Mouse (Mus musculus) G1E (cell line): ENCODE measurements around the gene Kalrn. TPM values are rescaled to one million over a fixed set of nuclear protein-coding genes. Genes with fewer than 3 reads are reported as not detected.

Experiments
- ATAC-seq: 2 replicates; pipeline ENCODE4 v1.8.0; 2016; ENCODE audit warnings: mild to moderate bottlenecking; ENCODE audit not compliant: insufficient number of reproducible peaks, poor library complexity, low FRiP score, severe bottlenecking; ENCODE audit errors: extremely low read depth
- DNase-seq: peaks from one replicate; pipeline ENCODE4 v3.0.0; 2012; ENCODE audit warnings: low spot score
- H3K27me3 ChIP-seq: 2 replicates; pipeline ENCODE4 v1.6.1; 2012; ENCODE audit warnings: mild to moderate bottlenecking, low read length, inconsistent platforms; ENCODE audit not compliant: insufficient read depth
- H3K36me3 ChIP-seq: replicated peaks from 2 replicates; pipeline ENCODE3; 2012; ENCODE audit warnings: mild to moderate bottlenecking, inconsistent platforms
- H3K4me1 ChIP-seq: 2 replicates; pipeline ENCODE4 v1.6.1; 2012; ENCODE audit warnings: low read depth, low read length, inconsistent platforms, mixed read lengths; ENCODE audit not compliant: insufficient read depth
- H3K4me3 ChIP-seq: 2 replicates; pipeline ENCODE4 v1.5.1; 2012; ENCODE audit warnings: low read depth, mild to moderate bottlenecking, inconsistent platforms, low read length, moderate library complexity, mixed read lengths
- H3K9me3 ChIP-seq: replicated peaks from 2 replicates; pipeline ENCODE4 v1.6.1; 2012; ENCODE audit warnings: inconsistent platforms
- CTCF ChIP-seq: IDR thresholded peaks from 2 replicates; pipeline ENCODE4 v1.5.1; 2012; ENCODE audit warnings: low read depth, low read length, inconsistent platforms, mixed read lengths
- GATA1 ChIP-seq: IDR thresholded peaks from 2 replicates; pipeline ENCODE4 v1.6.1; 2012; ENCODE audit warnings: borderline replicate concordance, low read length, inconsistent platforms, mixed read lengths
- GATA2 ChIP-seq: IDR thresholded peaks from 2 replicates; pipeline ENCODE4 v1.6.1; 2012; ENCODE audit warnings: low read depth, low read length, inconsistent platforms, borderline replicate concordance
- POLR2AphosphoS5 ChIP-seq: IDR thresholded peaks from 2 replicates; pipeline ENCODE4 v1.6.1; 2012; ENCODE audit warnings: low read depth, low read length, inconsistent platforms; ENCODE audit not compliant: insufficient replicate concordance
- TAL1 ChIP-seq: conservative IDR thresholded peaks from 2 replicates; pipeline ENCODE4 v1.6.1; 2012; ENCODE audit warnings: low read depth, low read length, inconsistent platforms, mixed read lengths
- polyA plus RNA-seq: library from polyadenylated mRNA; stranded (reverse); fragments of >175 nt; gene quantifications from 2 replicates; pipeline ENCODE4 v1.2.3, GENCODE M21; 2012
- total RNA-seq, 2 experiments: library from RNA; stranded (forward) in 1 of 2; stranded (reverse) in 1 of 2; fragments of 200-1000 nt in 1 of 2; fragments of >200 nt in 1 of 2; fragmentation: Nextera tagmentation in 1 of 2; gene quantifications; 2 replicates each; pipeline ENCODE4 v1.2.3; 2014 to 2017

Gene Kalrn
- total and polyA plus RNA-seq, 3 experiments: 0.88 to 2.8 (median 1.8) TPM

DNA sequence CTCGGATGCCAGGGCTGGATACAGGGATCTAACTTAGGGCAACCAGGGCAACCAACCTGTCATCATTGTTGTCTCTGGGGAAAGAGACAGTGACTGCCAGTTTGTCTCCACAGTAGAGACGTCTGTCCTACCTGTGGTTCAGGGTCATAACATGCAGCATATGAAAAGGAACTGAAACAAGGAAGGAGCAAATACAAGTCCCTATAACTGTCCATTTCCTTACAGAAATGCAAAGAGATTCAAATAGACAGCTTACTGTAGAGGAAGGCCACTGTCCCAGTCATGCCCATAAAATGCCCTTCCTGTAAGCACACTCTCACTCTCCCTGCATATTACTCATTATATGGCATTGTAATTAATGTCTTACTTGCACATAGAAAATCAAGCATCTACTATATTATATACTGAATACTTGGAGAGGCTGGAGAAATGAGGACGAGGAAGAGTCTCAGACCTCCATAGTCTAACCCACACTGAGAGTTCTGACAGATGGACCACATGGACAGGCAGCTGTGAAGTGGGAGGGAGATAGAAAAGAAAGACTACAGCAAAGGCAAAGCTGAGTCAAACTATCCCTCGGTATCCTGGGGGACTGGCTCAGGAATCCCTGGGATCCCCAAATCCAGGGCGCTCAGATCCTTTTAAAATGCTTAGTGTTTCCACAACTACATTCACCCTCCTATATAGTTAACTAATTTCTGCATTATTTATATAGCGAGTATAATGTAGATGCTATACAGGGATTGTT lies 530.1 kb downstream of the Kalrn start:
- Histone ChIP-seq H3K36me3 (no peaks in the 10 kb centered on the region), H3K4me1 (peaks cover 72% of the 10 kb centered on the region), H3K9me3 (no peaks in the 10 kb centered on the region), H3K4me3 (no peak overlapping the region), H3K27me3 (peaks cover 63% of the 10 kb centered on the region)
- TF ChIP-seq CTCF (no peak), GATA2 (no peak), GATA1 (no peak), POLR2AphosphoS5 (no peak), TAL1 (no peak)
- DNase-seq (no peak), ATAC-seq (no peak)

DNA sequence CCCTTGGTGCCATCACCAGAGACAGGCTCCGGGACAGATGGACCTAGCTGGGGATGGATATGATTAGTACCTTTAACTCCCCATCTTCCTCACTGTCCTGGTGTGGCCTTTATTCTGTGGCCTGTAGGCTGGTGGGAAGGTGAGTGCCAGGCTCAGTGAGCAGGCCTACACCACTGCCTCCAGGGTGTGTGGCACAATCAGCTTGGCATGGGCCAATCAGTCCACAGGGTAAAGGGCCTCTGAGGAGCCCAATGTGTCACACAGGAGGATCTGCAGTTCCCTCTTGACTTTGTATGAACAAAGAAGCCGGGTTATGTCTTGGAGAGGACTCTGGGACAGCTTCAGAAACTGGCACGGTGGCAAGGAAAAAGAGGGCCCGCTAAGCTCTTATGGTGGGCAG lies 530.7 kb downstream of the Kalrn start:
- no peak overlapping the region; the same call in 1 of the 2 replicates for H3K4me3 ChIP-seq
- TF ChIP-seq TAL1 (no peak), GATA2 (no peak), GATA1 (no peak), POLR2AphosphoS5 (no peak), CTCF (no peak)
- DNase-seq (no peak), ATAC-seq (no peak)
- H3K9me3 ChIP-seq: no peaks in the 10 kb centered on the region
- no peaks in the 10 kb centered on the region for H3K36me3 ChIP-seq
- peaks cover 67% of the 10 kb centered on the region for H3K27me3 ChIP-seq
- H3K4me1 ChIP-seq: peaks cover 72% of the 10 kb centered on the region

DNA sequence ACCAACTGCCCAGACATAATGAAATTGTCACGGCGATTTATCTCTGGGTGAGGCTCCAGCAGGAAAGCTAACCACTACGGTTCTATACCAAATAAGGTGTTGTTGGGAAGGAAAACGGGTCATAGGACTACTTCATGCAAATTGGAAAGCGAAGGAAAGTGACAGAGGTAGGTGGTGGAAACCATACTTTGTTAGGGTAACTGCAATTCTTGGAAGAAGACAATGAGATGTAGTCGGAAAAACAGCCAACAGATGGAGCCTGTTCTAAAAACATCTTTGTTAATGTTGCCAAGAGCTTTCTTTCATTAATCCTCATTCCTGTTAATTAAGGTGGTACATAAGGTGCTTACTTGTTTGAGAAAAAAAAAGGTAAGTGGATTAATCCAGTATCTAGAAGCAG lies 533.1 kb downstream of the Kalrn start:
- no peaks in the 10 kb centered on the region for H3K9me3 ChIP-seq
- DNase-seq (no peak), ATAC-seq (no peak)
- peaks cover 72% of the 10 kb centered on the region for H3K4me1 ChIP-seq
- H3K36me3 ChIP-seq: no peaks in the 10 kb centered on the region
- no peak overlapping the region for H3K4me3 ChIP-seq
- TF ChIP-seq CTCF (no peak), GATA1 (no peak), GATA2 (no peak), TAL1 (no peak), POLR2AphosphoS5 (no peak)
- peaks cover 58% of the 10 kb centered on the region for H3K27me3 ChIP-seq

GRCm38 (mm10) chr16:34039736-34040135 lies 533.6 kb downstream of the Kalrn start:
- DNase-seq (no peak), ATAC-seq (no peak)
- TF ChIP-seq CTCF (no peak), GATA1 (no peak), TAL1 (no peak), GATA2 (no peak), POLR2AphosphoS5 (no peak)
- peaks cover 53% of the 10 kb centered on the region for H3K27me3 ChIP-seq
- no peaks in the 10 kb centered on the region for H3K36me3 ChIP-seq
- H3K4me3 ChIP-seq: no peak overlapping the region
- H3K4me1 ChIP-seq: peaks cover 72% of the 10 kb centered on the region
- H3K9me3 ChIP-seq: no peaks in the 10 kb centered on the region

DNA sequence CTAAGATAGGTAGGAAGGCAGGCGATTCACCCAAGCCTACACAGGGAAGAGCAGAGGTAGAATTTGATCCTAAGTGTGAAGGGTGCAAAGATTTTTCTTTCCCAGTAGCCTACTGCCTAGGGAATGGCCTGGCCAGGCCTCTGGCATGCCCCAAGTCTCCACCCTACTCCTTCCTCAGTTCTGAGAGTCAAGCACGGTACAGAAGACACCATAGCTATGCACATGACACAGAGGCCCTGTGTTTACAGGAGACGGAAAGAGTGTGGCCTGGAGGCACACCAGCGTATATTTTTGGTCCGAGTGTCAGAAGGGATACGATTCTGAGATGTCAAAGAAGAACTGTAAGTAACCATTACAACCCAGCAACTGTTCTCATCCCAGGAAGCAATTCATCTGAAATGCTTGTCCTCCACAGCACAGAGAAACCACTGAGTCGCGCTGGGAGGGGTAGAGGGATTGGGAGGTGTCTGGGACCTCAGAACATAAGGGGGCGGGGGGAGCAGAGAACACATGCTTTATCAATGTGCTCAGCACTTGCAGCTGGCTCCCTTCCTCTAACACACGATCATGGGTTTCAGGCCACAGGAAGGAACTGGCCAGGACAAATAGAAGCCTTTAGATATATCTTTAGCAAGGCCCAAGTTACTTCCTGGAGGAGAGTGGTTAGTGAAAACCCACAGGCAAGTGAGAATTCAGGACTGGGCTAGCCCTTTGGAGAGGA lies 536.8 kb downstream of the Kalrn start:
- DNase-seq (no peak), ATAC-seq (peak; percentile 38; the same call in 1 of the 2 replicates)
- Histone ChIP-seq H3K4me3 (no peak overlapping the region; the same call in 1 of the 2 replicates), H3K27me3 (peaks cover 23% of the 10 kb centered on the region), H3K36me3 (no peaks in the 10 kb centered on the region), H3K9me3 (no peaks in the 10 kb centered on the region), H3K4me1 (peaks cover 91% of the 10 kb centered on the region)
- TF ChIP-seq CTCF: no peak
- peak; percentile 32; the same call in 1 of the 2 replicates for TF ChIP-seq TAL1
- TF ChIP-seq GATA1: no peak
- TF ChIP-seq POLR2AphosphoS5: no peak

DNA sequence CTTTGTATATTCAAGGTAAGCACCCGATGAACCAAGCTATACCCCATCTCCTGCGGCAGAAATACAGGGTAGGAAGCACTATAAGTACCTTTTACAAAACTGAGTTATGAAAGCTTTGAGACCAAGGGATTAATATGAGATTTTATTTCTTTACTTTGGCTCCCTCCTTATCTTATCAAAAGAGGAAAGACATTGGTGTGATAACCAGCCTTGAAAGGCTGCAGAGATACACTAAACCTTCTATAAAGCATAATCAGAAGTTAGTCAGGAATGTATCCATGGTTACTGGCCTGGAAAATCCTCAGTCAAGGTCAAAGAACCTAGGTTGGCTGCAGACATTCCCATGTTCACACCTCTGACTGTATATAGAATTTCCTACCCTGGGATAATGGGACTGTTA lies 537.6 kb downstream of the Kalrn start:
- peaks cover 22% of the 10 kb centered on the region for H3K27me3 ChIP-seq
- H3K4me3 ChIP-seq: peak overlapping the region; percentile 58; the same call in 1 of the 2 replicates
- H3K9me3 ChIP-seq: no peaks in the 10 kb centered on the region
- TF ChIP-seq POLR2AphosphoS5: no peak
- no peak for TF ChIP-seq GATA1
- TF ChIP-seq CTCF: no peak
- TF ChIP-seq GATA2: no peak
- no peak; the same call in 1 of the 2 replicates for TF ChIP-seq TAL1
- no peak for DNase-seq
- ATAC-seq: no peak
- H3K4me1 ChIP-seq: peaks cover 96% of the 10 kb centered on the region
- no peaks in the 10 kb centered on the region for H3K36me3 ChIP-seq
